Mouse (Mus musculus): ENCODE measurements at regions not wholly inside any gene's neighbourhood (a gene's known extent, or its start where the extent isn't known, plus 50 kb on each side); places are given as distances from the start of the nearest gene placed in this dataset.
"Not testable (repeated sequence)": the region's sequence is repeated elsewhere in the genome, so short reads cannot be mapped to it uniquely, and the experiment has no call there.

DNA sequence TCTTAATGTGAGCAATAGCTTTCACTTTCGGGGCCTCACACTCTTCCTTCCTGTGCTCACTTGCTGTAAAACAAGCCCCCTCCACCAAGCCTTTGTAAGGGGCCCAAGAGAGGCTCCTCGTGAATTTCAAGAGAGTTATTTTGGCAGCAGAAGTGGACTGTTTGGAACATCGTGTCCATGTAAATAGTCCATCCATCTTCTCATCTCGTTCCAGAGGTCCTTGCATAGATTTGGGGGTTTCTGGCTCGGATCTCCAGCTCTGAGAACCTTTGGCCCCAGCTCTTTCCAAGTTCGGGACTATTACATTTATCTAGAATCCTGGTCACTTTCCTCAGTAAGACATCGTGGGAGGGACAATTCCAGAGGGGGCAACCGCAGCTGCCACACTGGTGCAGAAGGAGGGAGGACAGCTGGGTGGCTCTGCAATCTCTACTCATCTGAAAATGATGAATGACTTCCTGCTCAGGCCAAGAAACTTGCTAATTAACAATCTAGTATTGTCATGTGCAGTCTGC is 152.3 kb upstream of the Zfp637 start:
- H3K4me3 ChIP-seq (ENCODE audit: low read depth, low read length) = no peak overlapping the region

DNA sequence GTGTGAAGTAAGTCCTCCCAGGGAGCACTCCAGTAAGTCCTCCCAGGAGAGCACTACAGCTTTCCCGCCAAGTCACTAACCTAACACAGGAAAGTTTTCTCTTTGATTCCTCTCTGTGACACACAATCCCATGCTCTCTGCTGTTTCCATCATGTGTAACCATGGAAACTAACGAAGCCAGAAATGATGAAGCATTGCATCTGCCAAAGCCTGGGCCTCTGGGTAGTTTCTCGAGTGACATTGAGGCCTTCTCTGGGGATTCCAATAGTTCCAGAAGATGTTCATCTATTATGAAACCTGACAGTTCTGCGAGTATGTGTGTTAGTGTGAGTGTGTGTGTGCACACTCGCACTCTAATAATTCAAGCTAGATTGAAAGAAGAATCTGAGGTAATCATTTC is 140.7 kb upstream of the Zfp637 start:
- Histone ChIP-seq H3K27me3 (ENCODE audit: control insufficient read depth, insufficient read depth, low read length) (no peaks in the 10 kb centered on the region), H3K4me2 (replicated peaks; ENCODE audit: low read depth, low read length) (no peak overlapping the region), H3K4me1 (replicated peaks; ENCODE audit: control insufficient read depth, insufficient read depth, low read length) (no peaks in the 10 kb centered on the region), H3K9me3 (ENCODE audit: control insufficient read depth, low read length) (no peaks in the 10 kb centered on the region), H3K27ac (ENCODE audit: low read depth, low read length) (no peak overlapping the region), H3K4me3 (ENCODE audit: low read depth, low read length) (no peak overlapping the region), H3K36me3 (ENCODE audit: control insufficient read depth, insufficient read depth, low read length) (no peaks in the 10 kb centered on the region), H3K9ac (ENCODE audit: low read depth, low read length) (no peak overlapping the region)
- WGBS = 86% methylated on average over 5 of the region's 5 CpGs
- DNase-seq (ENCODE audit: low spot score) (no peak), ATAC-seq (ENCODE audit: low FRiP score) (no peak)

More for the DNA sequence above, 152.3 kb upstream of the Zfp637 start:
- no peak for DNase-seq (ENCODE audit: low spot score)
- Histone ChIP-seq H3K9ac (ENCODE audit: low read depth, low read length) (no peak overlapping the region), H3K36me3 (ENCODE audit: control insufficient read depth, insufficient read depth, low read length) (no peaks in the 10 kb centered on the region), H3K9me3 (ENCODE audit: control insufficient read depth, low read length) (no peaks in the 10 kb centered on the region), H3K27ac (ENCODE audit: low read depth, low read length) (no peak overlapping the region), H3K4me1 (replicated peaks; ENCODE audit: control insufficient read depth, insufficient read depth, low read length) (no peaks in the 10 kb centered on the region), H3K4me2 (replicated peaks; ENCODE audit: low read depth, low read length) (no peak overlapping the region), H3K27me3 (ENCODE audit: control insufficient read depth, insufficient read depth, low read length) (no peaks in the 10 kb centered on the region)
- WGBS = 75% methylated on average over 8 of the region's 8 CpGs
- ATAC-seq (ENCODE audit: low FRiP score) = no peak

DNA sequence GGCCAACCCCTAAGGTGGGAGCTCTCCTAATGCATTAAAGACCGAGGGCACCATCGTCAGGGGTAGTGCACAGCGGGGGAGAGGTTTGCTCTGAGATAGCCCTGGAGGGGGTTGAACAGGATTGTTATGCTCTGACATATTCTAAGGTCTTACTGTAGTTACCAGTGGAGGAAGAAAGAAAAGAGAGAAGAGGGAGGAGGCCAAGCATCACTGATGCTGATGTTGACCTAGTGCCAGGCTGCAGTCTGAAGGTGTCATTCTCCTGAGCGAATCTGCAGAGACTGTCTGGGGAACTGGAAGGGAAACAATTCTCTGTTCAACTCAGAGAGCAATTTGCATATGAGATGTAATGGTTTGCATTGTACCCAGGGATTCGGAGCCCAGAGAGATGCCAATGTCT is 139.4 kb upstream of the Zfp637 start:
- WGBS = 92% methylated on average over 5 of the region's 5 CpGs
- ATAC-seq (ENCODE audit: low FRiP score) (no peak), DNase-seq (ENCODE audit: low spot score) (no peak)
- Histone ChIP-seq H3K9ac (ENCODE audit: low read depth, low read length) (no peak overlapping the region), H3K4me3 (ENCODE audit: low read depth, low read length) (no peak overlapping the region), H3K4me2 (replicated peaks; ENCODE audit: low read depth, low read length) (no peak overlapping the region), H3K27me3 (ENCODE audit: control insufficient read depth, insufficient read depth, low read length) (no peaks in the 10 kb centered on the region), H3K4me1 (replicated peaks; ENCODE audit: control insufficient read depth, insufficient read depth, low read length) (no peaks in the 10 kb centered on the region), H3K9me3 (ENCODE audit: control insufficient read depth, low read length) (no peaks in the 10 kb centered on the region), H3K36me3 (ENCODE audit: control insufficient read depth, insufficient read depth, low read length) (no peaks in the 10 kb centered on the region), H3K27ac (ENCODE audit: low read depth, low read length) (no peak overlapping the region)

DNA sequence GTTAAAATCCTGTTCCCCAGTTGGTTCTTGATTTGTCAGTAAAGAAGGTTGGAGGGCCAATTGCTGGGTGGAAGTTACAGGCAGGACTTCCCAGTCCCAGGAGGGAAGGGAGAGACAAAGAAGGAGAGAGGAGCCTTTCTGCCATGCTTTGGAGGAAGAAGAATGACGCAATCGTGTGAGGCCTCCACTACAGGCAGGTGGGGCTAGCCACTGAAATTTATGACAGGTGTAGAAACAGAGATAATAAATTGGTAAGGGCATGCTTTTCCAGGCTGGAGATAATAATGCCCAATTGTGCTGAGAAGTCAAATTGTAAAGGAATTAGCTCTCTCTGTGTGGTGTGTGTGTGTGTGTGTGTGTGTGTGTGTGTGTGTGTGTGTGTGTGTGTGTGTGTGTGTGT is 135.0 kb upstream of the Zfp637 start:
- Histone ChIP-seq H3K4me2 (replicated peaks; ENCODE audit: low read depth, low read length) (no peak overlapping the region), H3K9me3 (ENCODE audit: control insufficient read depth, low read length) (no peaks in the 10 kb centered on the region), H3K27ac (ENCODE audit: low read depth, low read length) (no peak overlapping the region), H3K27me3 (ENCODE audit: control insufficient read depth, insufficient read depth, low read length) (no peaks in the 10 kb centered on the region), H3K4me1 (replicated peaks; ENCODE audit: control insufficient read depth, insufficient read depth, low read length) (no peaks in the 10 kb centered on the region), H3K4me3 (ENCODE audit: low read depth, low read length) (no peak overlapping the region), H3K9ac (ENCODE audit: low read depth, low read length) (no peak overlapping the region), H3K36me3 (ENCODE audit: control insufficient read depth, insufficient read depth, low read length) (no peaks in the 10 kb centered on the region)
- no peak for ATAC-seq (ENCODE audit: low FRiP score)
- DNase-seq (ENCODE audit: low spot score) = no peak
- 90% methylated on average over 2 of the region's 2 CpGs for WGBS

DNA sequence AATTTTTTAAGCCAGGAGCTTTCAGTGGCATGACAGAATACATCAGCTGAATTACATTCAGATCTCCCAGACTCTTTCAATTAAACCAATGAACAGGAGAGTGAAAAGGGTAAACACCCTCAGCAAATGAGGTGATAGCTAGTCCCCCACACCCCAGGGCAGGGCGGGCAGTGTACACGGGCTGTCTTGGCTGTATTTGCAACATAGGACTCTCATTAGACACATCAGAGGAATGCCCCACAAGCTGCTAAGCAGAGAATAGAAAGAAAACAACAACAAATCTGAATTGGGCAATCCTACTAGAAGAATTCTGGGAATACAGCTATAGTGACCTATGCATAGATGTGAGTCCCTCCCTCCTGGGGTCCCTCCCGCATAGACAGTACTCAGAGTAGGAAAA is 131.8 kb upstream of the Zfp637 start:
- no peak overlapping the region for H3K4me3 ChIP-seq (ENCODE audit: low read depth, low read length)
- no peaks in the 10 kb centered on the region for H3K27me3 ChIP-seq (ENCODE audit: control insufficient read depth, insufficient read depth, low read length)
- H3K9ac ChIP-seq (ENCODE audit: low read depth, low read length) = no peak overlapping the region
- no peaks in the 10 kb centered on the region for H3K9me3 ChIP-seq (ENCODE audit: control insufficient read depth, low read length)
- H3K4me1 ChIP-seq (replicated peaks; ENCODE audit: control insufficient read depth, insufficient read depth, low read length) = no peaks in the 10 kb centered on the region
- H3K4me2 ChIP-seq (replicated peaks; ENCODE audit: low read depth, low read length) = no peak overlapping the region
- 82% methylated on average over 3 of the region's 3 CpGs for WGBS
- no peaks in the 10 kb centered on the region for H3K36me3 ChIP-seq (ENCODE audit: control insufficient read depth, insufficient read depth, low read length)
- no peak for DNase-seq (ENCODE audit: low spot score)
- ATAC-seq (ENCODE audit: low FRiP score) = no peak
- H3K27ac ChIP-seq (ENCODE audit: low read depth, low read length) = no peak overlapping the region

DNA sequence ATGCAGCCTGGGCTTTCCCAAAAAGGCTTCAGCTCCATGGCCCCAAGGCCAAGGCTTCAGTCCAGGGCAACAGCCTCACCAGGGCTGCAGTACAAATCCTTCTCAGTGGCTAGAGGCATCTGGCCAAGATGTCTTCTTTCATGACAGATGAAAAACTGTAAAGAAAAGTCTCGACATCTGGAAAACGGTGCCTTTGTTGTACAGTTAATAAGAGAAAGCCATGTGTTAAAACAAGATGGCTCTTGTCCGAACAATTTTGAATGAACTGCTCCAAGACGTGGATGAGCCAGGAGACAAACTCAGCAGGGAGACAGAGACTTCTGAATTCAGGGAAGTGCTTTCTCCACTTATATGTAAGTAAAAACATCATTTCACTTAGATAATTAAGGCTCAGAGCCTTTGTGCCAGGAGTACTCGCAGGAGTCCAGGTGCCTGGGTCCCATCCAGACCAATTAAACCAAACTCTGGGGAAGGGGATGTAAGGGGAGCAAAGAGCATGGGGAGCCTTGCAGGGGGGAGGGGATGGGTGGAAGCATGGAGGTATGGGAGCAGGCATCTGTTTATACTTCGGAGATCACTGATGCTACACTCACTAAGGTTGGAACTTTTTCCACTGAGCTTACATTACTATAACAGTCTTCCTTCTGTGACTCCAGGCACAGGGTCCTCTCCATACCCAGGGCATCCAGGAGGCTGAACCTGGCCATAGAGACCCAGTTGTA is 125.8 kb upstream of the Zfp637 start:
- no peaks in the 10 kb centered on the region for H3K27me3 ChIP-seq (ENCODE audit: control insufficient read depth, insufficient read depth, low read length)
- H3K36me3 ChIP-seq (ENCODE audit: control insufficient read depth, insufficient read depth, low read length) = no peaks in the 10 kb centered on the region
- H3K4me2 ChIP-seq (replicated peaks; ENCODE audit: low read depth, low read length) = no peak overlapping the region
- ATAC-seq (ENCODE audit: low FRiP score) (no peak), DNase-seq (ENCODE audit: low spot score) (no peak)
- 87% methylated on average over 6 of the region's 6 CpGs for WGBS
- no peak overlapping the region for H3K27ac ChIP-seq (ENCODE audit: low read depth, low read length)
- no peak overlapping the region for H3K4me3 ChIP-seq (ENCODE audit: low read depth, low read length)
- H3K9me3 ChIP-seq (ENCODE audit: control insufficient read depth, low read length) = no peaks in the 10 kb centered on the region
- H3K4me1 ChIP-seq (replicated peaks; ENCODE audit: control insufficient read depth, insufficient read depth, low read length) = no peaks in the 10 kb centered on the region
- no peak overlapping the region for H3K9ac ChIP-seq (ENCODE audit: low read depth, low read length)

DNA sequence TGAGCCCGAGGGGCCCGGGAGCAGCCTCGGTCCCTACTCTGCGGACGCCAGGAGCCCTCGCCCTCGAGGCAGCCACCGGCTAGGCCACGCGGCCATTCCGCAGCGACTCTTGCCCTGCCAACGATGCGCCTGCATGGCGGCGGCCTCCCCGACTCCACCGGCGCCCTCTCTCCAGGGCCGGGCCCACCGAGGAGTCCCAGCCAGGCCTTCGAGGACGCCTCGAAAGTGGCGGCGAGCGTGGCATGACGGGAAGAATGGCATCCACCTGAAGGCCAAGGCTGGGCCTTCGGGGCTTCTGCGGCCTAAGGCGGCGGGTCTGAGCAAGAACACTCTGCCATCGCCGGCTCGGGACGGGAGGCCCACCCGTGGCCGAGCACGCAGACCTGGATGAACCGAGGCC is 124.6 kb upstream of the Zfp637 start:
- not testable (repeated sequence) for H3K27ac ChIP-seq (ENCODE audit: low read depth, low read length); H3K9me3 ChIP-seq (ENCODE audit: control insufficient read depth, low read length); H3K9ac ChIP-seq (ENCODE audit: low read depth, low read length); H3K27me3 ChIP-seq (ENCODE audit: control insufficient read depth, insufficient read depth, low read length); H3K4me3 ChIP-seq (ENCODE audit: low read depth, low read length); H3K4me2 ChIP-seq (replicated peaks; ENCODE audit: low read depth, low read length); H3K4me1 ChIP-seq (replicated peaks; ENCODE audit: control insufficient read depth, insufficient read depth, low read length); H3K36me3 ChIP-seq (ENCODE audit: control insufficient read depth, insufficient read depth, low read length); DNase-seq (ENCODE audit: low spot score); ATAC-seq (ENCODE audit: low FRiP score)
- 94% methylated on average over 7 of the region's 40 CpGs for WGBS

DNA sequence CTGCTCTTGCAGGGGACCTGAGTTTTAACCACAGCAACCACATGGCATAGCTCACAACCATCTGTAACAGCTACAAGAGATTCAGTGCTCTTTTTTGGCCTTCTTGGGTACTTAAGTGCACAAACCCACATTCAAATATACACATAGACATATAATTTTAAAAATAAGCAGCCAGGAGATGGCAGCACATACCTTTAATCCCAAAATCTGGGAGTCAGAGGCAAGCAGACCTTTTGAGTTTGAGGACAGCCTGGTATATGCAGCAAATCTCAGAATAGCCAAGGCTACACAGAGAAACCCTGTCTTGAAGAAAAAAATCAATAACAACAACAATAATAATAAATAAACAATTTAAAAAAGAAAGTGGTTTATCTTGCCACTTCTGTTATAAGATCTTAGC is 88.6 kb upstream of the Zfp637 start:
- H3K4me2 ChIP-seq (replicated peaks; ENCODE audit: low read depth, low read length); DNase-seq (ENCODE audit: low spot score); H3K27ac ChIP-seq (ENCODE audit: low read depth, low read length); H3K27me3 ChIP-seq (ENCODE audit: control insufficient read depth, insufficient read depth, low read length); H3K36me3 ChIP-seq (ENCODE audit: control insufficient read depth, insufficient read depth, low read length); H3K4me3 ChIP-seq (ENCODE audit: low read depth, low read length); H3K9ac ChIP-seq (ENCODE audit: low read depth, low read length); H3K9me3 ChIP-seq (ENCODE audit: control insufficient read depth, low read length); ATAC-seq (ENCODE audit: low FRiP score); H3K4me1 ChIP-seq (replicated peaks; ENCODE audit: control insufficient read depth, insufficient read depth, low read length): not testable (repeated sequence)

DNA sequence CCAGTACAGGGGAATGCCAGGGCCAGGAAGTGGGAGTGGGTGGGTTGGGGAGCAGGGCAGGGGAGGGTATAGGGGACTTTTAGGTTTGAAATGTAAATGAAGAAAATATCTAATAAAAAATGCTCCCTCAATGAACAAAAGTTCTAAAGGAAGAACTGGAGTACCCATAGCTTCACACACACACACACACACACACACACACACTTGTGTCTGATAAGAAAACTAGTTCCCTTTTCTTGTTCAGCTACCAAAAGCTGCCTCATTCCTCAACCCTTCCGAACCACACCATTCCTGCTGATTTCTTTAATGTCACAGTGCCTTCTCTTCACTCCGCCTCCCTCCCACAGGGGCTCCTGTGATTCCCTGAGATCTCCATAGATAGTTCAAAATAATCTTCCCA is 85.3 kb upstream of the Zfp637 start:
- not testable (repeated sequence) for H3K9ac ChIP-seq (ENCODE audit: low read depth, low read length); H3K36me3 ChIP-seq (ENCODE audit: control insufficient read depth, insufficient read depth, low read length); H3K4me2 ChIP-seq (replicated peaks; ENCODE audit: low read depth, low read length); DNase-seq (ENCODE audit: low spot score); ATAC-seq (ENCODE audit: low FRiP score); H3K27ac ChIP-seq (ENCODE audit: low read depth, low read length); H3K4me3 ChIP-seq (ENCODE audit: low read depth, low read length); H3K4me1 ChIP-seq (replicated peaks; ENCODE audit: control insufficient read depth, insufficient read depth, low read length); H3K9me3 ChIP-seq (ENCODE audit: control insufficient read depth, low read length); H3K27me3 ChIP-seq (ENCODE audit: control insufficient read depth, insufficient read depth, low read length)
- WGBS = 91% methylated on average over 2 of the region's 2 CpGs

All from hindbrain, embryonic 11.5 days (tissue).